Mouse (Mus musculus) ES-E14 (cell line): ENCODE results near the gene Gtf3c5. TPM values are rescaled to one million over a fixed set of nuclear protein-coding genes. Genes with fewer than 3 reads are reported as not detected.

Experiments
- DNase-seq: peaks from one replicate; pipeline ENCODE4 v3.0.0-alpha.2; 2013; ENCODE audit warnings: low read depth, low spot score
- H3K27ac ChIP-seq: 2 replicates; pipeline ENCODE4 v1.5.1; 2012; ENCODE audit warnings: low read depth, mild to moderate bottlenecking, low read length, moderate library complexity, mixed read lengths; ENCODE audit not compliant: poor library complexity, insufficient read depth, severe bottlenecking
- H3K36me3 ChIP-seq: 2 replicates; pipeline ENCODE4 v1.6.1; 2012; ENCODE audit warnings: mild to moderate bottlenecking, low read length, moderate library complexity, mixed read lengths; ENCODE audit not compliant: control insufficient read depth, poor library complexity, insufficient read depth, severe bottlenecking
- H3K4me1 ChIP-seq, 2 experiments: fragments of 150-350 bp in 1 of 2; sonication (generic) in 1 of 2; 2 replicates each; pipeline ENCODE4 v1.6.1; 2012; ENCODE audit warnings: low read length in 2 of 2, mild to moderate bottlenecking in 1 of 2, mixed read lengths in 1 of 2; ENCODE audit not compliant: control insufficient read depth in 2 of 2, insufficient read depth in 2 of 2, poor library complexity in 1 of 2
- H3K4me3 ChIP-seq, 2 experiments: fragments of 150-350 bp in 1 of 2; sonication (generic) in 1 of 2; 2 replicates each; pipeline ENCODE4 v1.5.1; 2012; ENCODE audit warnings: low read length in 2 of 2, low read depth in 1 of 2, mild to moderate bottlenecking in 1 of 2, mixed read lengths in 1 of 2; ENCODE audit not compliant: insufficient read depth in 1 of 2, poor library complexity in 1 of 2, severe bottlenecking in 1 of 2
- H3K9ac ChIP-seq: 2 replicates; pipeline ENCODE4 v1.6.1; 2012; ENCODE audit warnings: low read depth, mild to moderate bottlenecking, low read length, mixed read lengths; ENCODE audit not compliant: poor library complexity, insufficient read depth, severe bottlenecking
- H3K9me3 ChIP-seq: fragments of 150-350 bp; sonication (generic); 2 replicates; pipeline ENCODE4 v1.6.1; 2012; ENCODE audit warnings: low read depth, mild to moderate bottlenecking, low read length; ENCODE audit not compliant: control insufficient read depth, insufficient read depth
- CHD2 ChIP-seq: IDR thresholded peaks from 2 replicates; pipeline ENCODE4 v1.6.1; 2014; ENCODE audit warnings: mild to moderate bottlenecking, low read depth, low read length, inconsistent platforms
- HCFC1 ChIP-seq: IDR thresholded peaks from 2 replicates; pipeline ENCODE4 v1.6.1; 2012; ENCODE audit warnings: low read length, inconsistent platforms, borderline replicate concordance; ENCODE audit not compliant: insufficient read depth
- MAFK ChIP-seq: IDR thresholded peaks from 2 replicates; pipeline ENCODE4 v1.6.1; 2014; ENCODE audit warnings: mild to moderate bottlenecking, low read depth, low read length, inconsistent platforms; ENCODE audit not compliant: insufficient read depth
- ZC3H11A ChIP-seq: IDR thresholded peaks from 2 replicates; pipeline ENCODE4 v1.6.1; 2012; ENCODE audit warnings: low read depth, mild to moderate bottlenecking, inconsistent platforms, low read length, borderline replicate concordance
- ZNF384 ChIP-seq: IDR thresholded peaks from 2 replicates; pipeline ENCODE4 v1.6.1; 2012; ENCODE audit warnings: low read depth, low read length, inconsistent platforms
- in situ Hi-C, 2 experiments: fragments of 600-800 bp; cut with MboI; formaldehyde crosslinking; loops; one replicate each; pipeline ENCODE4 v1.15.1; 2025; ENCODE audit warnings: low sequenced_read_pairs in 2 of 2, inconsistent platforms in 1 of 2; ENCODE audit not compliant: unreplicated experiment in 2 of 2
- total RNA-seq: library from RNA; depleted of rRNA; stranded (reverse); fragments of 300-350 nt; gene quantifications from 2 replicates; pipeline ENCODE4 v1.2.3, GENCODE M21; 2012; rRNA removed

The Gtf3c5 gene
- total RNA-seq, 1 experiment, result 20.0 TPM

DNA sequence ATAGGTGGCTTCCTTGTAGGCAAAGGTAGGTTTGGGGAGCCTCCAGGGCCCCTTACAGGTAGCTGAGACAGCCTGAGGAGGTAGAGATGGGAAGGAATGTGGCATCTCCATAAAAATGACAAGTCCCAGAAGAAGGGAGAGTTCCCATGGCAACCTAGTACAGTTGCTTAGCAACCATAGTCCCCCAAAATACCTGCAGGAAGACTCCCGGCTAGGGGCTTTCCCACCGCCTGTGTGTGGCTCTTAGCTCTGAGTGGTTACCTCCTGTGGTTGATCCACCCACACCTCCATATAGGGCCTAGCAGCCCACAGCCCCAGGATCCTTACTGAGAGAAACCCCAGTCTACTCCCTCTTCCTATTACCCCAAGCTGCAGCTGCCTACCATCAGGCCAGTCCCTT lies 65.3 kb downstream of the Gtf3c5 start:
- Histone ChIP-seq H3K4me3 (no peak overlapping the region), H3K36me3 (peaks cover 3% of the 10 kb centered on the region; the same call in 1 of the 2 replicates), H3K9me3 (no peaks in the 10 kb centered on the region), H3K4me1 (peaks cover 3 to 31% of the 10 kb centered on the region in 2 experiments; a peak in 3 of 4 replicates), H3K9ac (no peak overlapping the region), H3K27ac (peak overlapping the region; percentile 92; the same call in 1 of the 2 replicates)
- in situ Hi-C loops, result no loop called here
- no peak for DNase-seq
- TF ChIP-seq ZNF384 (no peak), ZC3H11A (no peak), MAFK (no peak), HCFC1 (no peak), CHD2 (no peak)

DNA sequence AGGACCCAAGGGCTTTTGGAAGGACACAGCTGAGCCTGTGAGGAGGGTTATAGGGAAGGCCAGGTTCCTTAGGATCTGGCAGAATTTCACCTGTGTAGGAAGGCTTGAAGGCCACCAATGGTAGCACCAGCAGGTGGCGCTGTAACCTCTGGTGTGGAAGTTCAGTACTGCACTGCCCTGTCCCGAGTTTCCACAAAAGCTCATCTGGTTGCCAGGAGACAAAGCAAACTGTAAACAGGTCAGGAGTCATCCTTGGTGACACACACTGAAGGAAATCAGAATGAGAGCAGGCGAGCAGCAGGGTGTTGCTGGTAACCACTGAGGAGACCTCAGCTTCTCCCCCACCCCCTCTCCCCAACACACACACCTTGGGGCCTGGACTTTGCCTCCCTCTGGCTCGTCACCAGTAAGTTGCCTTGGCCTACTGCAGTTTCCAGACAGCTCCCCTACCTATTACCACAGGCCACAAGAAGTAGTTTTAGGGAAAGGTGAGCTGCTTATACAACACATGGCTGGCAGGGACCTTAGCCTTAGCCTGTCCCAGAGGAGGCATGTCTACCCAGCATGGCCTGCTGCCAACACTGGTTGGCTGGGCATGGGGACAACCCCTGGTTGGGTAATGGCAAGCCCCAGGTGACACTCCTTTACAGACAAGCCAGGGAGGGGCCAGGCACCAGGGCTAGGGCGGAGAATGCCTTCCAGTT lies 66.2 kb downstream of the Gtf3c5 start:
- no peak for TF ChIP-seq ZNF384
- TF ChIP-seq HCFC1, result peak; percentile 36; the same call in 1 of the 2 replicates
- no peak for TF ChIP-seq MAFK
- TF ChIP-seq ZC3H11A, result no peak
- TF ChIP-seq CHD2, result no peak
- Histone ChIP-seq H3K9ac (peak overlapping the region; percentile 12; the same call in 1 of the 2 replicates), H3K4me1 (peaks cover 3 to 34% of the 10 kb centered on the region in 2 experiments; a peak in 3 of 4 replicates), H3K9me3 (no peaks in the 10 kb centered on the region), H3K4me3 (no peak overlapping the region), H3K27ac (peak overlapping the region; percentile 92; the same call in 1 of the 2 replicates), H3K36me3 (peaks cover 3% of the 10 kb centered on the region; the same call in 1 of the 2 replicates)
- peak; percentile 95 for DNase-seq
- in situ Hi-C loops, result no loop called here

Other genes starting within 250 kb of the Gtf3c5 start
- gene Ppp1r26, start 137.0 kb downstream of the Gtf3c5 start, total RNA-seq, result 2.4 and 2.5 TPM in 2 replicates
- 12.9 and 14.2 TPM in 2 replicates for gene 1700007K13Rik, start 117.4 kb downstream of the Gtf3c5 start, total RNA-seq
- gene Mrps2, start 115.7 kb downstream of the Gtf3c5 start, total RNA-seq, result 24.9 and 29.9 TPM in 2 replicates
- gene Gbgt1, start 86.9 kb downstream of the Gtf3c5 start, total RNA-seq, result 1.4 and 3.1 TPM in 2 replicates
- 0.80 and 5.1 TPM in 2 replicates for gene Gm10134, start 77.7 kb downstream of the Gtf3c5 start, total RNA-seq
- gene Ralgds, start 70.6 kb downstream of the Gtf3c5 start, total RNA-seq, result 18.2 and 24.8 TPM in 2 replicates
- not detected in 2 replicates for gene Cel, start 20.3 kb downstream of the Gtf3c5 start, total RNA-seq
- not detected in 2 replicates for gene Gfi1b, start 38.2 kb upstream of the Gtf3c5 start, total RNA-seq
- 14.9 and 18.3 TPM in 2 replicates for gene Tsc1, start 57.5 kb upstream of the Gtf3c5 start, total RNA-seq
- gene Spaca9, start 116.0 kb upstream of the Gtf3c5 start, total RNA-seq, result not detected in 2 replicates
- 0.26 and 0.49 TPM in 2 replicates for gene Ak8, start 116.4 kb upstream of the Gtf3c5 start, total RNA-seq